Mouse (Mus musculus) forebrain, embryonic 11.5 days (tissue): Measurements from ENCODE around the gene Gm8082. TPM values are rescaled to one million over a fixed set of nuclear protein-coding genes. Genes with fewer than 3 reads are reported as not detected.
"Not testable (repeated sequence)": the region's sequence is repeated elsewhere in the genome, so short reads cannot be mapped to it uniquely, and the experiment has no call there.

Source experiments
- ATAC-seq: fragments of 200-750 bp; cut with Nextera tagmentation; replicated peaks from 2 replicates; pipeline ENCODE4 v1.8.0; 2017; ENCODE audit warnings: moderate TSS enrichment; ENCODE audit not compliant: low FRiP score
- DNase-seq: peaks from one replicate; pipeline ENCODE4 v3.0.0-alpha.2; 2017; ENCODE audit warnings: low spot score
- H3K27ac ChIP-seq: fragments of 300-500 bp; sonication (generic); 2 replicates; pipeline ENCODE4 v1.5.1; 2014; ENCODE audit warnings: low read depth, low read length
- H3K27me3 ChIP-seq: fragments of 300-500 bp; sonication (generic); 2 replicates; pipeline ENCODE4 v1.6.1; 2014; ENCODE audit warnings: mild to moderate bottlenecking, low read length, mixed read lengths; ENCODE audit not compliant: control insufficient read depth, insufficient read depth
- H3K36me3 ChIP-seq: fragments of 300-500 bp; sonication (generic); 2 replicates; pipeline ENCODE4 v1.6.1; 2014; ENCODE audit warnings: mild to moderate bottlenecking, low read length, moderate library complexity, mixed read lengths; ENCODE audit not compliant: control insufficient read depth, insufficient read depth
- H3K4me1 ChIP-seq: fragments of 300-500 bp; sonication (generic); replicated peaks from 2 replicates; pipeline ENCODE4 v1.6.1; 2014; ENCODE audit warnings: low read length, mixed read lengths; ENCODE audit not compliant: control insufficient read depth, insufficient read depth
- H3K4me2 ChIP-seq: fragments of 300-500 bp; sonication (generic); 2 replicates; pipeline ENCODE4 v1.6.1; 2014; ENCODE audit warnings: low read depth, mild to moderate bottlenecking, low read length, moderate library complexity, mixed read lengths; ENCODE audit not compliant: severe bottlenecking
- H3K4me3 ChIP-seq: fragments of 300-500 bp; sonication (generic); 2 replicates; pipeline ENCODE4 v1.5.1; 2014; ENCODE audit warnings: low read depth, low read length
- H3K9ac ChIP-seq: fragments of 300-500 bp; sonication (generic); 2 replicates; pipeline ENCODE4 v1.6.1; 2014; ENCODE audit warnings: low read length
- H3K9me3 ChIP-seq: fragments of 300-500 bp; sonication (generic); 2 replicates; pipeline ENCODE4 v1.6.1; 2016; ENCODE audit warnings: low read length, mixed read lengths; ENCODE audit not compliant: control insufficient read depth
- WGBS: fragments of 180-500 bp; shearing (Covaris S2); extraction: QIAGEN DNeasy Blood & Tissue Kit; methylation state at CpG from one replicate; pipeline ENCODE4 v1.1.7; 2014; 5-methylcytosine and 5-hydroxymethylcytosine counted together
- polyA plus RNA-seq: library from polyadenylated mRNA; unstranded; fragments of >200 nt; fragmentation: Nextera tagmentation; extraction: Ambion mirVana; gene quantifications from 2 replicates; pipeline ENCODE4 v1.2.1, GENCODE M21; 2014

Gm8082 gene
- not detected in 2 replicates for polyA plus RNA-seq

- H3K4me2 ChIP-seq, DNase-seq, H3K9ac ChIP-seq, H3K4me1 ChIP-seq, H3K36me3 ChIP-seq, H3K9me3 ChIP-seq, H3K4me3 ChIP-seq, H3K27me3 ChIP-seq, H3K27ac ChIP-seq, ATAC-seq: not testable (repeated sequence)
- no CpG with 5 or more reads among the region's 1 CpGs for WGBS
These were observed at the start of gene Gm8082 for GRCm38 (mm10) chr14:42993524-42993923. TSS of gene Gm8082 (minus strand) at chr14:42993624.

GRCm38 (mm10) chr14:43015528-43015927, 22.1 kb upstream of the Gm8082 start, which contains the start of gene Gm10376:
TSS of gene Gm10376 (minus strand) at chr14:43015628.
- not testable (repeated sequence) for H3K9me3 ChIP-seq, H3K36me3 ChIP-seq, H3K4me3 ChIP-seq, H3K4me1 ChIP-seq, H3K4me2 ChIP-seq, ATAC-seq, H3K27me3 ChIP-seq, DNase-seq, H3K27ac ChIP-seq, H3K9ac ChIP-seq

Other genes starting within 250 kb of the Gm8082 start
- gene Gm3015, start 224.8 kb downstream of the Gm8082 start, polyA plus RNA-seq: not detected in 2 replicates
- not detected in 2 replicates for gene Gm10377, start 195.6 kb downstream of the Gm8082 start, polyA plus RNA-seq
- not detected in 2 replicates for gene Gm21977, start 140.1 kb downstream of the Gm8082 start, polyA plus RNA-seq
- gene Gm10376, start 22.0 kb upstream of the Gm8082 start, polyA plus RNA-seq: not detected in 2 replicates
- gene Gm8094, start 83.0 kb upstream of the Gm8082 start, polyA plus RNA-seq: not detected in 2 replicates
- gene Gm8104, start 107.0 kb upstream of the Gm8082 start, polyA plus RNA-seq: not detected in 2 replicates
- not detected in 2 replicates for gene Gm7233, start 186.2 kb upstream of the Gm8082 start, polyA plus RNA-seq
- gene Gm8122, start 241.7 kb upstream of the Gm8082 start, polyA plus RNA-seq: not detected in 2 replicates